Mouse (Mus musculus) cerebellum, postnatal 25 days (tissue): ENCODE measurements around the gene Slc45a3.

Source experiments
- DNase-seq, 2 experiments: peaks; one replicate each; pipeline ENCODE4 v3.0.0; 2021; ENCODE audit warnings: mixed read lengths in 2 of 2

Slc45a3 gene

GRCm38 (mm10) chr1:132030574-132030973 lies 67.8 kb downstream of the Slc45a3 start:
- peak in 1 of 2 experiments; percentile 34 for DNase-seq

GRCm38 (mm10) chr1:132032172-132032571 lies 69.4 kb downstream of the Slc45a3 start:
- DNase-seq, result no peak
